Mouse (Mus musculus) neural tube, embryonic 12.5 days (tissue): Measurements from ENCODE around the gene Nckap5. TPM values are rescaled to one million over a fixed set of nuclear protein-coding genes. Genes with fewer than 3 reads are reported as not detected.

Experiments used
- ATAC-seq: fragments of 200-750 bp; cut with Nextera tagmentation; 2 replicates; pipeline ENCODE4 v1.8.0; 2017; ENCODE audit warnings: low read depth, mild to moderate bottlenecking, moderate TSS enrichment, moderate library complexity; ENCODE audit not compliant: low FRiP score
- H3K27ac ChIP-seq: fragments of 300-500 bp; sonication (generic); 2 replicates; pipeline ENCODE4 v1.5.1; 2016
- H3K27me3 ChIP-seq: fragments of 300-500 bp; sonication (generic); replicated peaks from 2 replicates; pipeline ENCODE4 v1.6.1; 2016; ENCODE audit warnings: mild to moderate bottlenecking
- H3K36me3 ChIP-seq: fragments of 300-500 bp; sonication (generic); 2 replicates; pipeline ENCODE4 v1.6.1; 2016; ENCODE audit warnings: mild to moderate bottlenecking
- H3K4me1 ChIP-seq: fragments of 300-500 bp; sonication (generic); 2 replicates; pipeline ENCODE4 v1.6.1; 2016
- H3K4me2 ChIP-seq: fragments of 300-500 bp; sonication (generic); replicated peaks from 2 replicates; pipeline ENCODE4 v1.6.1; 2016; ENCODE audit warnings: mild to moderate bottlenecking
- H3K4me3 ChIP-seq: fragments of 300-500 bp; sonication (generic); 2 replicates; pipeline ENCODE4 v1.5.1; 2016
- H3K9ac ChIP-seq: fragments of 300-500 bp; sonication (generic); 2 replicates; pipeline ENCODE4 v1.6.1; 2016; ENCODE audit warnings: mild to moderate bottlenecking
- H3K9me3 ChIP-seq: fragments of 300-500 bp; sonication (generic); 2 replicates; pipeline ENCODE4 v1.6.1; 2016; ENCODE audit warnings: mild to moderate bottlenecking
- WGBS: fragments of 180-500 bp; shearing (Covaris S2); methylation state at CpG from one replicate; pipeline ENCODE4 v1.1.7; 2016; 5-methylcytosine and 5-hydroxymethylcytosine counted together
- polyA plus RNA-seq: library from polyadenylated mRNA; unstranded; fragments of >200 nt; fragmentation: Nextera tagmentation; extraction: Ambion mirVana; gene quantifications from 2 replicates; pipeline ENCODE4 v1.2.1, GENCODE M21; 2016

Gene Nckap5
- polyA plus RNA-seq: 24.1 and 25.4 TPM in 2 replicates

- WGBS: 1% methylated on average over 35 of the region's 35 CpGs
- Histone ChIP-seq H3K4me3 (peak within 1 kb of the TSS; percentile 27), H3K27ac (peak within 1 kb of the TSS; percentile 20; the same call in 1 of the 2 replicates), H3K9me3 (no peaks in the 10 kb centered on the region), H3K36me3 (no peaks in the 10 kb centered on the region), H3K4me2 (peak within 1 kb of the TSS; percentile 60), H3K9ac (peak within 1 kb of the TSS; percentile 44), H3K27me3 (no peaks in the 10 kb centered on the region), H3K4me1 (peaks cover 16% of the 10 kb centered on the region)
- peak; percentile 91 for ATAC-seq
These were observed at the start of gene Nckap5 for GRCm38 (mm10) chr1:126830031-126830927. TSS of gene Nckap5 (minus strand) at chr1:126830799.

GRCm38 (mm10) chr1:126877495-126877894 is 46.9 kb upstream of the Nckap5 start:
- Histone ChIP-seq H3K9ac (no peak overlapping the region), H3K4me2 (no peak overlapping the region), H3K27ac (no peak overlapping the region), H3K9me3 (no peaks in the 10 kb centered on the region), H3K27me3 (no peaks in the 10 kb centered on the region), H3K4me3 (no peak overlapping the region), H3K36me3 (no peaks in the 10 kb centered on the region), H3K4me1 (no peaks in the 10 kb centered on the region)
- ATAC-seq: no peak
- 94% methylated on average over 2 of the region's 2 CpGs for WGBS

- peaks cover 14% of the 10 kb centered on the region for H3K4me1 ChIP-seq
- H3K27me3 ChIP-seq: no peaks in the 10 kb centered on the region
- H3K4me3 ChIP-seq: no peak overlapping the region
- ATAC-seq: no peak
- H3K4me2 ChIP-seq: no peak overlapping the region
- H3K9me3 ChIP-seq: no peaks in the 10 kb centered on the region
- H3K36me3 ChIP-seq: no peaks in the 10 kb centered on the region
- H3K27ac ChIP-seq: no peak overlapping the region
- H3K9ac ChIP-seq: no peak overlapping the region
- 86% methylated on average over 9 of the region's 9 CpGs for WGBS
These were observed 37.8 kb upstream of the Nckap5 start for GRCm38 (mm10) chr1:126868372-126868771.

- H3K9me3 ChIP-seq: no peaks in the 10 kb centered on the region
- H3K27ac ChIP-seq: no peak overlapping the region
- ATAC-seq: no peak
- H3K4me1 ChIP-seq: peaks cover 14% of the 10 kb centered on the region
- no peaks in the 10 kb centered on the region for H3K36me3 ChIP-seq
- H3K4me3 ChIP-seq: no peak overlapping the region
- WGBS: 93% methylated on average over 5 of the region's 5 CpGs
- H3K4me2 ChIP-seq: no peak overlapping the region
- H3K27me3 ChIP-seq: no peaks in the 10 kb centered on the region
- no peak overlapping the region for H3K9ac ChIP-seq
These were observed 37.3 kb upstream of the Nckap5 start for GRCm38 (mm10) chr1:126867912-126868311.

- H3K36me3 ChIP-seq: no peaks in the 10 kb centered on the region
- WGBS: 10% methylated on average over 7 of the region's 7 CpGs
- no peaks in the 10 kb centered on the region for H3K9me3 ChIP-seq
- H3K4me2 ChIP-seq: peak overlapping the region; percentile 17; the same call in 1 of the 2 replicates
- H3K4me1 ChIP-seq: peaks cover 14% of the 10 kb centered on the region
- no peak overlapping the region for H3K4me3 ChIP-seq
- no peak overlapping the region for H3K9ac ChIP-seq
- peak; percentile 89 for ATAC-seq
- 0 out of 2 replicates have a peak overlapping the region, but pooled peaks have one; percentile 16 for H3K27ac ChIP-seq
- H3K27me3 ChIP-seq: no peaks in the 10 kb centered on the region
These were observed 35.0 kb upstream of the Nckap5 start for GRCm38 (mm10) chr1:126865591-126866086.

GRCm38 (mm10) chr1:126861816-126862215 is 31.2 kb upstream of the Nckap5 start:
- no peak for ATAC-seq
- H3K36me3 ChIP-seq: no peaks in the 10 kb centered on the region
- H3K9me3 ChIP-seq: no peaks in the 10 kb centered on the region
- H3K27ac ChIP-seq: no peak overlapping the region
- peaks cover 14% of the 10 kb centered on the region for H3K4me1 ChIP-seq
- 23% methylated on average over 3 of the region's 3 CpGs for WGBS
- H3K4me2 ChIP-seq: no peak overlapping the region
- H3K4me3 ChIP-seq: no peak overlapping the region
- no peak overlapping the region for H3K9ac ChIP-seq
- H3K27me3 ChIP-seq: no peaks in the 10 kb centered on the region

GRCm38 (mm10) chr1:126860537-126860936 is 29.9 kb upstream of the Nckap5 start:
- no peak overlapping the region for H3K4me3 ChIP-seq
- WGBS: 94% methylated on average over 4 of the region's 4 CpGs
- no peaks in the 10 kb centered on the region for H3K9me3 ChIP-seq
- peaks cover 9% of the 10 kb centered on the region for H3K4me1 ChIP-seq
- H3K36me3 ChIP-seq: no peaks in the 10 kb centered on the region
- H3K4me2 ChIP-seq: no peak overlapping the region
- H3K27me3 ChIP-seq: no peaks in the 10 kb centered on the region
- no peak for ATAC-seq
- H3K9ac ChIP-seq: no peak overlapping the region
- no peak overlapping the region for H3K27ac ChIP-seq

GRCm38 (mm10) chr1:126849481-126849880 is 18.9 kb upstream of the Nckap5 start:
- Histone ChIP-seq H3K9me3 (no peaks in the 10 kb centered on the region), H3K36me3 (no peaks in the 10 kb centered on the region), H3K4me2 (no peak overlapping the region), H3K27me3 (no peaks in the 10 kb centered on the region), H3K27ac (no peak overlapping the region), H3K4me1 (no peaks in the 10 kb centered on the region), H3K4me3 (no peak overlapping the region), H3K9ac (no peak overlapping the region)
- no peak for ATAC-seq
- WGBS: 63% methylated on average over 6 of the region's 6 CpGs

- no peak overlapping the region for H3K4me3 ChIP-seq
- no peak overlapping the region for H3K4me2 ChIP-seq
- no peaks in the 10 kb centered on the region for H3K27me3 ChIP-seq
- H3K4me1 ChIP-seq: no peaks in the 10 kb centered on the region
- no peaks in the 10 kb centered on the region for H3K36me3 ChIP-seq
- ATAC-seq: no peak
- H3K27ac ChIP-seq: no peak overlapping the region
- no peak overlapping the region for H3K9ac ChIP-seq
- 70% methylated on average over 4 of the region's 4 CpGs for WGBS
- no peaks in the 10 kb centered on the region for H3K9me3 ChIP-seq
These were observed 15.7 kb upstream of the Nckap5 start for GRCm38 (mm10) chr1:126846317-126846716.

- no peaks in the 10 kb centered on the region for H3K36me3 ChIP-seq
- H3K9ac ChIP-seq: no peak overlapping the region
- no peak overlapping the region for H3K4me2 ChIP-seq
- no peaks in the 10 kb centered on the region for H3K27me3 ChIP-seq
- H3K4me1 ChIP-seq: peaks cover 16% of the 10 kb centered on the region
- 89% methylated on average over 1 of the region's 1 CpGs for WGBS
- H3K4me3 ChIP-seq: no peak overlapping the region
- no peak for ATAC-seq
- H3K27ac ChIP-seq: no peak overlapping the region
- H3K9me3 ChIP-seq: no peaks in the 10 kb centered on the region
These were observed 2.3 kb upstream of the Nckap5 start for GRCm38 (mm10) chr1:126832885-126833284.

GRCm38 (mm10) chr1:126829031-126829430 is 1.6 kb downstream of the Nckap5 start:
- no peak overlapping the region for H3K27ac ChIP-seq
- H3K9me3 ChIP-seq: no peaks in the 10 kb centered on the region
- no peaks in the 10 kb centered on the region for H3K27me3 ChIP-seq
- no peak overlapping the region for H3K4me3 ChIP-seq
- H3K4me2 ChIP-seq: peak overlapping the region; percentile 26
- WGBS: 61% methylated on average over 9 of the region's 9 CpGs
- H3K4me1 ChIP-seq: peaks cover 16% of the 10 kb centered on the region
- no peak overlapping the region for H3K9ac ChIP-seq
- H3K36me3 ChIP-seq: no peaks in the 10 kb centered on the region
- no peak for ATAC-seq

GRCm38 (mm10) chr1:126824841-126825240 is 5.8 kb downstream of the Nckap5 start:
- no peak overlapping the region for H3K4me2 ChIP-seq
- peaks cover 8% of the 10 kb centered on the region for H3K4me1 ChIP-seq
- 64% methylated on average over 3 of the region's 3 CpGs for WGBS
- ATAC-seq: no peak
- H3K27me3 ChIP-seq: no peaks in the 10 kb centered on the region
- no peak overlapping the region for H3K4me3 ChIP-seq
- no peaks in the 10 kb centered on the region for H3K36me3 ChIP-seq
- H3K9me3 ChIP-seq: no peaks in the 10 kb centered on the region
- H3K27ac ChIP-seq: no peak overlapping the region
- H3K9ac ChIP-seq: no peak overlapping the region
